Mouse (Mus musculus) C3H10T1/2 (cell line): ENCODE results near the gene Mrgpra2b. TPM values are rescaled to one million over a fixed set of nuclear protein-coding genes. Genes with fewer than 3 reads are reported as not detected.

Experiments used
- polyA plus RNA-seq, 2 experiments: library from polyadenylated mRNA; unstranded; fragments of >200 nt; fragmentation: generic; extraction: Trizol; gene quantifications; one replicate each; pipeline ENCODE4 v1.2.1; 2012; ENCODE audit warnings: missing spikeins in 2 of 2

Mrgpra2b gene
- polyA plus RNA-seq, result not detected

DNA sequence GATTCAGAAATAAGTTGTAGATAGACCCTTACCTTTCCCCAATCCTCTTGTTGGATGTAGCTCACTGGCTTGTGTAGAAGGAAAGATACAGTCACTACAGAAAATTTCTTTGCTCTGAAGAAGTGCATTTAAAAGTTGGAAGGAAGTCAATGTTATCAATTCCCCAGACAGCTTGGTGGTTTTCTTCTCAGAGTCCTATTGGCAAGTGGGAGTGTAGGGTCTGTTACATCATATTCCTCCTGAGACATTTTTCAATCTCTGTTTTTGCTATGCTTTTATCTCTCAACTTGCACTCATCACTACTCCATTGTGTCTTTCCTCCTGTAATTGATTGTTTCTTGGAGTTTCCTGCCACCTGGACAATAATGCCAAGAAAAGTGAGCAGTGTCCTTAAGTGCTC lies at the start of gene Mrgpra2b:
TSS of gene Mrgpra2b (minus strand) at position 101 of the 400 bp plus-strand sequence.

DNA sequence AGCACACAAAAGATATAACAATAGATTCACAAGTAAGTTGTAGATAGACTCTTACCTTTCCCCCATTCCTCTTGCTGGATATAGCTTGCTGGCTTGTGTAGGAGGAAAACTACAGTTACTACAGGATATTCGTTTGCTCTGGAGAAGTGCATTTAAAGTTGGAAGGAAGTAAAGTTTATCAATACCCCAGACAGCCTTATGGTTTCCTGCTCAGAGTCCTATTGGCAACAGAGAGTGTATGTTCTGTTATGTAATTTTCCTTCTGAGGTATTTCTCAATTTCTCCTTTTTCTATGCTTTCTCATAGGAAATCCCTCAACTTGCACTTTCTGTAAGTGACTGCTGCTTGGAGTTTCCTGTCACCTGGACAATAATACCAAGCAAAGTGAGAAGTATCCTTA lies 76.6 kb downstream of the Mrgpra2b start, which contains the start of gene Mrgpra2a:
TSS of gene Mrgpra2a (minus strand) at position 125 of the 400 bp plus-strand sequence.

Other genes starting within 250 kb of the Mrgpra2b start
- gene Mrgpra1, start 174.6 kb downstream of the Mrgpra2b start, polyA plus RNA-seq, result not detected
- gene Mrgpra2a, start 76.7 kb downstream of the Mrgpra2b start, polyA plus RNA-seq, result not detected
- gene Mrgpra3, start 72.5 kb upstream of the Mrgpra2b start, polyA plus RNA-seq, result not detected